Comparison of ENCODE assay signal across 17 mouse cellular contexts in the genomic region with DNA sequence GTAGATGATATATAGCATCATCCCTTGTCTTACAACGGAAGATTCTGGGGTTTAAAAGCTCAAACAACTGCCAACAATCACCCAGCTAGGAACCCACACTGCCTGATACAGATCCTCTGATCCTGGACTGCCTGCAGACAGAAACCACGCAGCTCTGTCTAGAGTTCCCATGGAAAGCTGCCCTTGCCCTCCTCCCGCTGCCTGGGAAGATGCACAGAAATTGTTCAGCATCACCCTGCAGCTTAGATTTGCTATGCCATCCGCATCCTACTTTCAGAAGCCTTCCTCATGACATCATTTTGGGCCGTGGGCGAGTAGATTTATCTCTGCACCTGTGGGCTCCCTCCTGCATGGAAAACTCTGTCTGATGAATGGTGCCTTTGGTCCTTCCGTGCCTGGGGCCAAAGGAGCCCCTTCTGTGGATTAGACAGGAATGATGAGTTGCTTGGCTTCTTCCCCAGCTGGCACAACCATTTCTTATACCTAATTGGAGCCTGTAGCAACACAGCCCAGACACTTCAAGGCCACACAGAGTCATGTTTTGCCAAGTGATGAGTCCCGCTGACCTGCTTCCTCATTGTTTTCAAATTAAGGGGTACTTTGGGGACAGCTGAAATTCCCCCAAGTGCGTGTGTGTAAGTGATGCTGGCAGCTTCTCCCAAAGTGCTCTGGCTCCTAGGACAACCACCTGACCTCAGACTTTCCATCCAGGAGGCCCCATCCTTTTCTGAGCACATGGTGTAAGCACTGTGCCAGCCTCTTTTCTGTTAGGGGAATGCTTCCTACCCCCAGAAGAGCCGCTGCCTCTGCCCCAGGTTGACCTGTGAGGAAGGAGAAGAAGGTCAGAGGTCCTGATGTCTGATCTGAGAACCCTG.
DNase-seq lines count a peak whose midpoint lies in the region; ATAC-seq lines count a peak whose summit lies in the region.
"Had no signal": no experiment of that assay in that cellular context is flagged by ENCODE, and none has a peak within 500 bp of the region (broad histone marks: within the 10 kb centered on the region; RNA-seq: fewer than 3 reads in every experiment).

No protein-coding gene starts in this region.

- no peak overlapping the region for H3K4me3 ChIP-seq in forebrain, embryonic 11.5 days (ENCODE audit: low read depth, low read length)
- H3K4me3 ChIP-seq: embryonic facial prominence, embryonic 12.5 days had no signal

- H3K4me2 ChIP-seq in forebrain, embryonic 11.5 days (ENCODE audit: low read depth, low read length, severe bottlenecking) = no peak overlapping the region
- H3K4me2 ChIP-seq: embryonic facial prominence, embryonic 12.5 days had no signal

- no peak for ATAC-seq in forebrain, embryonic 11.5 days (replicated peaks; ENCODE audit: low FRiP score)
- ATAC-seq: forebrain, embryonic 16.5 days had no signal

- H3K4me1 ChIP-seq in forebrain, embryonic 11.5 days (replicated peaks; ENCODE audit: control insufficient read depth, insufficient read depth, low read length) = no peaks in the 10 kb centered on the region
- H3K4me1 ChIP-seq: embryonic facial prominence, embryonic 12.5 days had no signal

- H3K9me3 ChIP-seq in forebrain, embryonic 11.5 days (ENCODE audit: control insufficient read depth, low read length) = no peaks in the 10 kb centered on the region
- H3K9me3 ChIP-seq: embryonic facial prominence, embryonic 12.5 days had no signal

- WGBS in forebrain, embryonic 11.5 days = 86% methylated on average over 10 of the region's 10 CpGs

- H3K27me3 ChIP-seq in forebrain, embryonic 11.5 days (ENCODE audit: control insufficient read depth, insufficient read depth, low read length) = no peaks in the 10 kb centered on the region
- H3K27me3 ChIP-seq: embryonic facial prominence, embryonic 12.5 days had no signal

- H3K27ac ChIP-seq in forebrain, embryonic 11.5 days (ENCODE audit: low read depth, low read length) = no peak overlapping the region
- H3K27ac ChIP-seq: embryonic facial prominence, embryonic 12.5 days; liver, embryonic 14.5 days; macrophage had no signal

- H3K36me3 ChIP-seq in forebrain, embryonic 11.5 days (ENCODE audit: control insufficient read depth, insufficient read depth, low read length) = no peaks in the 10 kb centered on the region
- H3K36me3 ChIP-seq: embryonic facial prominence, embryonic 12.5 days had no signal

- peak; percentile 79 for DNase-seq in heart, adult 11 months
- DNase-seq in heart, postnatal 4 days = no peak
- peak; percentile 55 for DNase-seq in adrenal gland, adult 2 months
- peak; percentile 26 for DNase-seq in fat pad, adult 2 months (ENCODE audit: extremely low read depth, low read depth, low spot score)
- peak; percentile 23 for DNase-seq in neural tube, embryonic 10.5 days (ENCODE audit: extremely low spot score, low spot score)
- DNase-seq in urinary bladder, postnatal 25 days (ENCODE audit: low spot score) = no peak
- DNase-seq in gastrocnemius, postnatal 4 days (ENCODE audit: low spot score in 2 of 2) = no peak
- DNase-seq in forebrain, embryonic 11.5 days (ENCODE audit: low spot score) = no peak
- DNase-seq: cerebellum, adult 11-12 months; gastrocnemius, postnatal 25 days; heart, postnatal 10 days; kidney, adult 18-20 months; thymus, postnatal 25 days had no signal

- no peak overlapping the region for H3K9ac ChIP-seq in forebrain, embryonic 11.5 days (ENCODE audit: low read length)
- H3K9ac ChIP-seq: embryonic facial prominence, embryonic 12.5 days; liver, embryonic 14.5 days had no signal

Comparison
In these comparisons a context has a peak if more than half of its experiments do, and no peak if none do; other contexts are left out.
1. DNase-seq: peak in heart, adult 11 months (single experiment), adrenal gland, adult 2 months (single experiment), fat pad, adult 2 months (single experiment) and neural tube, embryonic 10.5 days (single experiment); none in heart, postnatal 4 days (single experiment), urinary bladder, postnatal 25 days (single experiment), gastrocnemius, postnatal 4 days (0 of 2) and forebrain, embryonic 11.5 days (single experiment).